ENCODE assay signal across 20 mouse cellular contexts in the genomic region with DNA sequence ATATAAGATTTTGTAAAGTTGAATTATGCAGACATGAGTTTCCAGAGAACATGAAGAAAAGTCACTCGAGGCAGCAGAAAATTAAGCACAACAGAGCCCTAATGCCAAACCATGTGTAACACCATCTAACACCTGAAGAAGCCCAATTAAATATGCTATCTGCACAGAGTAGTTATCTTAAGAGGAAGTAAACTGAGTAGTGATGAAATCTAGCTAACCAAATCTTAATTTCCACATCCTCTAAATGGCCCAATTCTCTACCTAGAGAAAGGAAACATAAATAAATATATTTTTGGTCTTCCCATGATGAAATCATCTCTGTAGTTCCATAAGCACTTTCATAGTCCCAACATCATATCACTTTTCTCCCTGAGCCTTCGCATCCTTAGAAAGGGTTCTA.
"Had no signal": no experiment of that assay in that cellular context is flagged by ENCODE, and none has a peak within 500 bp of the region (broad histone marks: within the 10 kb centered on the region; RNA-seq: fewer than 3 reads in every experiment).

No protein-coding gene starts in this region.

- ATAC-seq: liver, postnatal 0 days; midbrain, embryonic 15.5 days had no signal

- DNase-seq: liver, embryonic 13.5 days; liver, postnatal 0 days; lung, postnatal 10 days; lung, postnatal 4 days; retina, postnatal 1 day; right cerebral cortex, adult 18-20 months; right cerebral cortex, postnatal 25 days; right cerebral cortex, postnatal 4 days; spleen, adult 18-20 months; thymus, adult 2 months; thymus, postnatal 25 days; thymus, postnatal 4 days had no signal

- H3K4me2 ChIP-seq: liver, embryonic 13.5 days; liver, embryonic 15.5 days; lung, embryonic 14.5 days; midbrain, embryonic 12.5 days; midbrain, embryonic 15.5 days; neural tube, embryonic 13.5 days; neural tube, embryonic 15.5 days had no signal

- H3K4me3 ChIP-seq: liver, embryonic 13.5 days; liver, embryonic 15.5 days; midbrain, embryonic 10.5 days; midbrain, embryonic 12.5 days; midbrain, embryonic 15.5 days; myocyte; neural tube, embryonic 13.5 days; neural tube, embryonic 15.5 days had no signal

- H3K36me3 ChIP-seq: liver, embryonic 13.5 days; liver, embryonic 15.5 days; midbrain, embryonic 10.5 days; midbrain, embryonic 12.5 days; midbrain, embryonic 15.5 days; neural tube, embryonic 13.5 days; neural tube, embryonic 15.5 days had no signal

- H3K4me1 ChIP-seq: liver, embryonic 13.5 days; liver, embryonic 15.5 days; midbrain, embryonic 10.5 days; midbrain, embryonic 12.5 days; midbrain, embryonic 15.5 days; neural tube, embryonic 13.5 days; neural tube, embryonic 15.5 days had no signal

- H3K27me3 ChIP-seq: liver, embryonic 13.5 days; liver, embryonic 15.5 days; midbrain, embryonic 12.5 days; midbrain, embryonic 15.5 days; neural tube, embryonic 13.5 days; neural tube, embryonic 15.5 days had no signal

- H3K27ac ChIP-seq: liver, embryonic 13.5 days; liver, embryonic 15.5 days; midbrain, embryonic 10.5 days; midbrain, embryonic 12.5 days; midbrain, embryonic 15.5 days; neural tube, embryonic 13.5 days; neural tube, embryonic 15.5 days had no signal

- H3K9ac ChIP-seq: liver, embryonic 13.5 days; liver, embryonic 15.5 days; liver, postnatal 0 days; lung, embryonic 14.5 days; midbrain, embryonic 12.5 days; midbrain, embryonic 15.5 days; neural tube, embryonic 13.5 days; neural tube, embryonic 15.5 days had no signal

- H3K9me3 ChIP-seq: liver, embryonic 13.5 days; liver, embryonic 15.5 days; midbrain, embryonic 10.5 days; midbrain, embryonic 12.5 days; midbrain, embryonic 15.5 days; neural tube, embryonic 13.5 days; neural tube, embryonic 15.5 days had no signal
